Mouse (Mus musculus): ENCODE results near the gene Smim7. TPM values are rescaled to one million over a fixed set of nuclear protein-coding genes. Genes with fewer than 3 reads are reported as not detected.

Smim7 gene
- total RNA-seq, 2 experiments from 2014 or later: 55.8 to 61.5 TPM

GRCm38 (mm10) chr8:72547802-72548643 lies 22.9 kb downstream of the Smim7 start, which contains the start of gene Med26:
Gene Med26, minus strand, starts transcription at chr8:72548270.
- peak; percentile 87 for ATAC-seq (ENCODE audit: poor library complexity, severe bottlenecking)

- no peak for ATAC-seq (ENCODE audit: poor library complexity, severe bottlenecking)
Observed at GRCm38 (mm10) chr8:72547122-72547801, 23.6 kb downstream of the Smim7 start.

- ATAC-seq (ENCODE audit: poor library complexity, severe bottlenecking): peak; percentile 82
Observed at GRCm38 (mm10) chr8:72539234-72539633, 31.7 kb downstream of the Smim7 start.

- ATAC-seq (ENCODE audit: poor library complexity, severe bottlenecking): no peak
Observed at GRCm38 (mm10) chr8:72534888-72535287, 36.0 kb downstream of the Smim7 start.

- no peak for ATAC-seq (ENCODE audit: poor library complexity, severe bottlenecking)
Observed at GRCm38 (mm10) chr8:72532103-72532502, 38.8 kb downstream of the Smim7 start.

GRCm38 (mm10) chr8:72521888-72522287 lies 49.0 kb downstream of the Smim7 start:
- no peak for ATAC-seq (ENCODE audit: poor library complexity, severe bottlenecking)

GRCm38 (mm10) chr8:72517421-72517988 lies 53.4 kb downstream of the Smim7 start:
- ATAC-seq (ENCODE audit: poor library complexity, severe bottlenecking): no peak

Other genes with a start within 250 kb of the Smim7 start
- 45.7 and 53.4 TPM in 2 replicates for gene Eps15l1, start 149.6 kb downstream of the Smim7 start, total RNA-seq (2015)
- 41.9 and 46.5 TPM in 2 replicates for gene Eps15l1, start 149.6 kb downstream of the Smim7 start, total RNA-seq (2017)
- gene Calr3, start 127.2 kb downstream of the Smim7 start, total RNA-seq (2015): 0.62 TPM in 1 of 2 replicates, not detected in the other
- gene Calr3, start 127.2 kb downstream of the Smim7 start, total RNA-seq (2017): 0.49 TPM in 1 of 2 replicates, not detected in the other
- 0.89 and 1.5 TPM in 2 replicates for gene 1700030K09Rik, start 127.2 kb downstream of the Smim7 start, total RNA-seq (2015)
- gene 1700030K09Rik, start 127.2 kb downstream of the Smim7 start, total RNA-seq (2017): 2.8 and 3.0 TPM in 2 replicates
- 55.9 and 63.0 TPM in 2 replicates for gene Cherp, start 95.9 kb downstream of the Smim7 start, total RNA-seq (2015)
- gene Cherp, start 95.9 kb downstream of the Smim7 start, total RNA-seq (2017): 5.9 and 21.8 TPM in 2 replicates
- 50.7 and 54.0 TPM in 2 replicates for gene Slc35e1, start 78.5 kb downstream of the Smim7 start, total RNA-seq (2015)
- gene Slc35e1, start 78.5 kb downstream of the Smim7 start, total RNA-seq (2017): 45.7 and 49.9 TPM in 2 replicates
- 6.6 and 6.8 TPM in 2 replicates for gene Med26, start 22.8 kb downstream of the Smim7 start, total RNA-seq (2015)
- 4.2 and 4.7 TPM in 2 replicates for gene Med26, start 22.8 kb downstream of the Smim7 start, total RNA-seq (2017)
- 3.7 and 5.6 TPM in 2 replicates for gene Tmem38a, start 967 bp upstream of the Smim7 start, total RNA-seq (2015)
- gene Tmem38a, start 967 bp upstream of the Smim7 start, total RNA-seq (2017): 3.8 and 5.0 TPM in 2 replicates
- 0.09 and 0.11 TPM in 2 replicates for gene Nwd1, start 75.6 kb upstream of the Smim7 start, total RNA-seq (2015)
- 0.55 and 0.61 TPM in 2 replicates for gene Nwd1, start 75.6 kb upstream of the Smim7 start, total RNA-seq (2017)
- gene Sin3b, start 152.2 kb upstream of the Smim7 start, total RNA-seq (2015): 93.7 and 101 TPM in 2 replicates
- gene Sin3b, start 152.2 kb upstream of the Smim7 start, total RNA-seq (2017): 84.6 and 102 TPM in 2 replicates
- 0.11 and 0.32 TPM in 2 replicates for gene F2rl3, start 190.8 kb upstream of the Smim7 start, total RNA-seq (2015)
- gene F2rl3, start 190.8 kb upstream of the Smim7 start, total RNA-seq (2017): 0.07 and 0.08 TPM in 2 replicates